Mouse (Mus musculus): ENCODE data around the gene A630095E13Rik. TPM values are rescaled to one million over a fixed set of nuclear protein-coding genes. Genes with fewer than 3 reads are reported as not detected.

The A630095E13Rik gene
- not detected in 2 replicates for polyA plus RNA-seq (2012; rRNA removed; ENCODE audit: low replicate concordance)

DNA sequence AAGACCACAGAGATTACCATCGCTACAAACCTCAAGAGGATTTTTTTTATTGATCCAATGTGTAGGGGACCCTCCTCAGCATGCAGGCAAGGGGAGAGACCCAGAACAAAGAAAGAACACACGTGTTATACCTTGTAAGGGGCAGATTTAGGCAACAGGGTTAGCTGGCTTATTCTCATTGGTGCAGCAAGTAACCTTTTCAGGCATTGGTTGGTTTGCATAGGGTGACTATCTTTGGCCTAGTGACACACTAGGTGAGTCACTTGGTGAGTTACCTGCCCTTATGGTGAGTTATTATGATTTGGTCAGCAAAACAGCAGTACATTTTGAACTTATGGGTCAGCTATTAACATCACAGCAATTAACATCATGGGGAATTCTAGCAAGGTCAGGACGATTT, at the start of gene A630095E13Rik:
Gene A630095E13Rik, minus strand, starts transcription at position 101 of the 400 bp plus-strand sequence.

DNA sequence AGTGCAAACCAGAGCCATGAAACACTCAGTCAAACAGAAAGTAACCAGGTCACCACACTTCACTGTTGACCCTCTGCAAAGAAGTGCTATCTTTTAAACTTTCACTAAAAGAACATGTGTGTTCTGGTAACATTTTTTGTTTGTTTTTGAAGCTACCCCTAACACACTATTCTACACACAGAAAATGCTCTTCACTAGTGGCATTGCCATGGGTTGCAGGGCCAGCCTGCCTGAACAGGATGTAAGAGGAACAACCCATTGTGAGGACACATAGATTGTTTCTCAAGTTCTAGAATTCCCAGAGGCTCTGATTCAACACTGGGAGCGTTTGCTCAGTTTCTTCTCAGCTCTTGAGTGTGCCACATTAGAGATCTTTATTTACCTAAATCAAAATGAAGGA, 49.7 kb upstream of the A630095E13Rik start, which contains the start of gene Acrv1:
Gene Acrv1, plus strand, starts transcription at position 301 of the 400 bp plus-strand sequence.

Other genes with a start within 250 kb of the A630095E13Rik start
- gene Gm7257, start 211.5 kb downstream of the A630095E13Rik start, polyA plus RNA-seq (2012; rRNA removed; ENCODE audit: low replicate concordance) = not detected in 2 replicates
- gene Gm9513, start 167.7 kb downstream of the A630095E13Rik start, polyA plus RNA-seq (2012; rRNA removed; ENCODE audit: low replicate concordance) = not detected in 2 replicates
- gene Gm5615, start 101.4 kb downstream of the A630095E13Rik start, polyA plus RNA-seq (2012; rRNA removed; ENCODE audit: low replicate concordance) = not detected in 2 replicates
- gene Gm17689, start 60.7 kb downstream of the A630095E13Rik start, polyA plus RNA-seq (2012; rRNA removed; ENCODE audit: low replicate concordance) = not detected in 2 replicates
- gene Acrv1, start 49.8 kb upstream of the A630095E13Rik start, polyA plus RNA-seq (2012; rRNA removed; ENCODE audit: low replicate concordance) = not detected in 2 replicates
- gene Chek1, start 83.7 kb upstream of the A630095E13Rik start, polyA plus RNA-seq (2012; rRNA removed; ENCODE audit: low replicate concordance) = 0.15 and 0.53 TPM in 2 replicates
- 48.8 and 57.5 TPM in 2 replicates for gene Stt3a, start 124.3 kb upstream of the A630095E13Rik start, polyA plus RNA-seq (2012; rRNA removed; ENCODE audit: low replicate concordance)
- gene Ei24, start 154.0 kb upstream of the A630095E13Rik start, polyA plus RNA-seq (2012; rRNA removed; ENCODE audit: low replicate concordance) = 68.6 and 86.1 TPM in 2 replicates
- gene Fez1, start 178.5 kb upstream of the A630095E13Rik start, polyA plus RNA-seq (2012; rRNA removed; ENCODE audit: low replicate concordance) = 0.19 and 0.87 TPM in 2 replicates